Mouse (Mus musculus) gastrocnemius, postnatal 10 days (tissue): Measurements from ENCODE around the gene Bend6. TPM values are rescaled to one million over a fixed set of nuclear protein-coding genes. Genes with fewer than 3 reads are reported as not detected.
"Not testable (repeated sequence)": the region's sequence is repeated elsewhere in the genome, so short reads cannot be mapped to it uniquely, and the experiment has no call there.

Experiments used
- DNase-seq: peaks from one replicate; pipeline ENCODE4 v3.0.0; 2021; ENCODE audit warnings: mixed read lengths
- total RNA-seq, 2 experiments: library from RNA; stranded (reverse); gene quantifications; 2 replicates each; pipeline ENCODE4 v1.2.3; 2021

The Bend6 gene
- total RNA-seq, 2 experiments from 2014 or later = 0.68 to 1.2 TPM

DNA sequence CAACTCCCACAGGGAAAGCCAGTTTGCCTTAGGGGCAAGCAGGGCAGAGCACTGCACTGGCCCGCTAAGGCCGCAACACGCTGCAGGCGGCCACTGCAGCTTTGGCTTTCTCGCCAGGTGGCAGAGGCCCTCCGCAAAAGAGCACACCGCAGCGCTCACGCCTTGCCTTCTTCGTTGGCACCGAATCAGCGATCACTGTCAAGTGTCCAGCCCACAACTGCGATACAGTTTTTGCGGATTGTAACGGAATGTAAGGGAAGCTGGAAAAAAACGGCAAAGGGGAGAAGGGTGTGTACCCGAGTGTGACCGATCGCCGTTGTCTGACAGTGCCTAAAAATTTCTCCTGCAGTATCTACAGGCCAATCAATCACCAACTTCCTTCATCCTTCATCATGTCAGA, 689 bp downstream of the Bend6 start:
- no peak for DNase-seq

DNA sequence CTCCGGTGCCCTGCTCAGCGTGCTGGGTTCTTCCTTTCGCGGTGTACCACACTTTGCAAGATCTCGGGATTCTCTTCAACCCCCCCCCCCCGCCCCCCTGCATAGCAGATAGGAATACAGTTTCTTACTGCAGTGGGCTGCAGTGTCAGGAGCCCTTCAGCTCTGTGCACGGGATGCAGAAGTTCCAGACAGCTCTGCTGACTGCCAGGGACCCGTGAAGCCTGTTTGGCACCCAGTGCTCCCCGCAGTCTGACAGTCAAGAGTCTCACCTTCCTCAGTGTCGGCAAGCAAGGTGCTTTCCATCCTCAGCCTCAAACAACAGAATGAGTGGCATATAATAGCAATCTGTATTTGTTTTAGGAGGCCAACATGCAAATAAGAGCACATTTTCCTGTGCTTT, 1.4 kb downstream of the Bend6 start:
- DNase-seq = no peak

DNA sequence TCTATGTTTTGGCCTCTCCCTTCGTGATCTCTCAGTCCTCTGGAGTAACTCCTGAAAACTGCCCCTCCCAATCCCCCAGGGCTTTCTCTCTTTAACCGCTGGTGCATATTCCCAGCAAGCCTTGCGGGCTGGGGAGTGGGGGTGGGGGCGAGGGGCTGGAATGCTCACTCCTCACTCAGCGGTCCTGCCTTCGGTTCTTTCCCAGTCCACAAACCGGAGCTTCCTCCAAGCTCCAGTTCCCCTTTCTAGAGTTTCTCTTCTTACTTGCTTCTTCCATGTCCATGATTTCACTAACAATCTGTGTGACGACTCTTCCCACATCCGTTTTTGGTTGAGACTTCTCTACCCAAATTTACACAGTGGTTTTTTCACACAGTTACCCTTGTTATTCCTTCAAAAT, 4.0 kb downstream of the Bend6 start:
- no peak for DNase-seq

DNA sequence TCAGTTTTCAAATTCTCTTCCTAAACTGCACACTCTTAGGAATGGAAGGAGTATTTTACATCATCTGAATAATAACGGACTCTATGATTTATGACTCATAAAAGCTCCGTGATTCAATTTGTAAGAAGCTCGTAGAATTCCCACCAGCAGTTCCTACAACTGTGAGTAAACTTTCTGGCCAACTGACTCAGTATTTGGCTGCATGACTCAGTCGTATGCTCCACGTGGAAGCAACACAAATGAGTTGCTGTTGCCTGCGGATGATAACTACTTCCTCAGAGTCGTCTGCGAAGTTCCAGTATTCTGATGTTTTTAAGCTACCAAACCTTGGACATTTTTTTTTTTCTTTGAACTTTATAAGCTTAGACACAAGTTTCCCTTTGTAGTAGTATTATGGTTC, 7.4 kb downstream of the Bend6 start:
- DNase-seq = no peak

DNA sequence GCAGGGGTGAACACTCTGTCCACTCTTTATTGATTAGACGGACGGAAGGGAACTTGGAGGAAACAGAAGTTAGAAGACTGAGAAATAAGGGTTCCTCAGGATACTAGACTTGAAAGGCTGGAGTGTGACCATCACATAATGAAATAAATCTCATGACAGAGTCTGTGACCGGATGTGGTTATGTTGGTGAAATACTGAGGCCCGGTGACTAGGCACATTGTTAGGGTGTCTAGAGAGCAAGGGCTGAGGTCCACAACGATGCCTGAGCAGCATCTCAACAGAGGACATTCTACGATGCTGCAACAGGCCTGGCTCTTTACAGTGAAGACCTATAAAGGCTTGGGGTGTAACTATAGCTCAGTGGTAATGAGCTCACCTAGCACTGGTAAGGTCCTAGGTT, 9.2 kb downstream of the Bend6 start:
- no peak for DNase-seq

DNA sequence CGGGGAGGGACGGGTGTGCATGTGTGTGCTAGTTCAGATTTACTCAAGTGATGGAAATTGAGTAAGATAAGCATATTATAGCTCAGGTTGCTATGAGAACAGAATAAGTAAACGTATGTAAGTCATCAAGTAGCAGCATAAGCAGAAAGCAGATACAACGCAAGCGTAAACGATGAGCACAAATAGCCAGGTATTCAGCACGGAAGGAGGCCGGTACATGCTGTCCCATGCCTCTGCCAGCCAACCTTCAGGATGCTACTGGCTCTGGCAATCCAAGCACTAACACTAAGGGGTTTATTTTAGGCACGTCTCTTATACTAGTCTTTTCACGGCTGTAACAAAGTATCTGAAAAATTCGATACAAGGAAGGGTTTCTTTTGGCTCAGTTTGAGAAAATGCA, 10.2 kb downstream of the Bend6 start:
- DNase-seq = no peak

DNA sequence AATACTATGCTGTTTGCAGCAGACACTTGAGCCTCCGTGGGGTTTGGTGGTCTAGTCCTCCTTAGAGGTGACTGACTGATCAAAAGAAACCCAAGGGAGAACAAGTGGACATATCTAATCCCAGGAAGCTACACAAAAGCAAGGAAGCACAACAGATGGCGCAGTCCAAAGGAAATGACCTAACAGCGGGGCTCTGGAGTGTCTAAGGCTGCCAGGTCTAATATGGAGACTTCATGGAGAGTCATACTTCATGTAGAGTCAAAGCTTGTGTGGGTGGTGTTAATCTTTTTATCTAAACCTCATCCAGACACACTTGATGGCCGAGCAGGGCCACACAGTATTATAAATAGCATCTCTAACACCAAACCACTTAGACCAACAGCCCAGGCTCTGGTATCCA, 10.9 kb downstream of the Bend6 start:
- DNase-seq = no peak

DNA sequence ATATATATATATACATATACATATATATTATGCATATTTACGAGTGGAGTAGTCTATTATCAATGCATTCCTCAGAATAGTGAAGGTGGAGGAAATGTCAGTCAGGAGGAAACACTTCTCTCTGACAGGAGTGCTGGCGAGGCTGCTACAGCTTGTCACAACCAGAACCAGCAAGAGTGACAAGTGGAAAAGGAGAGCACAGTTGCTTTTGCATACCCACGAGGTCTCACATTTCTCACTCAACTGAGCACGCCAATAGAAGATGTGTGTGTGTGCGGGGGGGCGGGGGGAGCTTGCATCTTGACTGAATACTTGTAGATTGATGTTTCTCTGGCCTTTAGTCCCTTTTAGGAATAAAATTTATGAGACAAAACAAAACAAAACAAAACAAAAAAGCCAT, 11.5 kb downstream of the Bend6 start:
- no peak for DNase-seq

DNA sequence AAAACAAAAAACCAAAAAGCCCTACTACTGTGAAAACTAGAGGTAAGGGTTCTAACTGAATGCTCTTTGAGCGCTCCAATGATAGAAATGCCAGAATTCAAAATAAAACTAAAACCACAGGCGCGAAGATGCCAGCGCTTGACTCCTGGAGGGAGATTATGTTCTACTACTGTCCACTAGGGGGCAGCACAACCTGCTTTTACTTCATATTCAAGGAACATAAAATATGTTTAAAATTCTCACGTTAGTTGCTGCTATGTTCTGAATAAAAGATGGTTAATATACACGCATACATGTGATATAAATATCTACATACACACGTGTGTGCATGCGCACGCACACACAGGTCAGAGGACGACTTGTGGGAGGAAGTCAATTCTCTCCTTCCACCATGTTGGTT, 14.8 kb downstream of the Bend6 start:
- peak; percentile 67 for DNase-seq

DNA sequence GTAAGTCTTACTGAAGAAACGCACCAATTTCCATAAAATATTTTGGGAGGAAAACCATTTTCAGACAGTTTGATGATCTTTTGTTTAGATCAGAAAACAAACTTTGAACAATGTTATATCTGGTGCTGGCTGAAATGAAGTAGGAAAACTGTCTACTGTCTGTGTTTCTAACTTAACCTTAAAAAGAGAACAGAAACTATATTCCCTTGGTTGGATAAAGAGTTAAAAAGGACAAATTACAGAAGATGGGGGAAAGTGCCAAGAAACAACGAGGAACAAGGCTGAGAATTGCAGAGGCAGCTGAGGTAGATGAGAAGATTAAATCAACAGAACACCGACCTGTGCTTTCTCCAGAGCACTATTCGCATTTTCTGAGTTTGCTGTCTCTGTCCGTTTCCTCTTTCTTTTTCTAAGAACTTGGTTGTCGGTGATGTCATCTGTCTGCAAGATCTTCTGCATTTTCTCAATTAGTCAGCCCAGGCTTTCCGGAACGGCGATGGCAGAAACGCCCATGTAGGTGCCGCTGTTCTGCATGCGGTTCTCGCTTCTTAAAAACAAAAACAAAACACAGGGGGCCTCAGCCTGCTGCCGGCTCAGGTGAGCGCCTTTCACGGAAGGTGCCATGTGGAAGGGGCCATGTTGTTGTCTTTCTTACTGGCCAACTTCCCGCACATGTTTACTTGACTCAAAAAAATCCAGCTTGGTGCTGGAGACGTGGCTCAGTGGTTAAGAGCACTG, 24.3 kb downstream of the Bend6 start:
- DNase-seq = peak; percentile 7

DNA sequence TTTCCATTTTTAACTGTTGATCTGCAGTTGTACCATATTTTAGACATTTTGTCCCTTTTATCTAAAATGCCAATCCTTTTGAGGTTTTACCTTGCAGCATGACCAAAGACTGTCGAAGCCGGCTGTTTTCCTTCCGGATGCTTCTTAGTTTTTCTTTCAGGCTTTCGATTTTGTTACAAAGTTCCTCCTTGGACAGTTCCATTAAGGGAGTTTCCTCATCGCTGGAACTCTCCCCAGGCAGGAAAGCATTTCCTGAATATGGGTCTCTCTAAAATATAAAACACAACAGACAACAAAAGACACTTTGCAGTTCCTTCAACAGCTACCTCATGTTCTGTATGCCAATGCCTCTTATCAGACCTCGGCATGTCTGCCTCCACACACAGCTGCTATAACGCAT, 29.4 kb downstream of the Bend6 start:
- DNase-seq = no peak

DNA sequence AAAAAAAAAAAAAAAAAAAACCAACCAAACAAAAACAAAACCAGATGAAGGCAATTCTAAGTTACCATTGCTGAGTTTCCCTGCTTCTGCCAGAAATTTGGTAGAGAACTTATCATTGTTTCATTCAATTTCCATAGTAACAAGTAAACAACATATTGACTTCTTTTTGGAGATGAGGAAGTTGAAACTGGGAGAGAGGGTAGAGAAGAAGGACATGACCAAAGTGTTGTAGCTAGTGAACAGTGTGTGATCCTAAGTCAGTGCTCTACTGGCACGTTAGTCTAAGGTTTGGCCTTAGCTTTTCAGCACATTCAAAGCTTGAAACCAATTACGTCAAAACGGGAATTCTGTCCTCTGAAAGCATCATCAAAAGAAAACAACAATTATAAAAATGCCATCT, 31.2 kb downstream of the Bend6 start:
- no peak for DNase-seq

DNA sequence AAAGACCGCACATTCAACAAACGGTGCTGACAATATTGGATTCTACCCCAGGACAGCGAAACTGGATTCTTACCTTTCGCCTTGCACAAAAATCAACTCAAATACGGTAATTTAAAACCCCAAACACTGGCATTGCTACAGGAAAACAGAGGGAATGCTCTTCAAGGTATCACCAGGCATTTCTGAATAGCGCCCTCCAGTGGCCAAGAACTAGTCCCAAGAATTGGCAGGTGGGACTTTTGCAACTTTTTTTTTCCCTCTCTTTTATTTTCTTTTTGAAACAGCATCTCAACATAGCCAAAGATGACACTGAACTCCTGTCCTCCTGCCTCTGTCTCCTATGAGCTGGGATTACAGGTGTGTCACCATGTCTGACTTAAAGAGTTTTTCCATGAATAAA, 31.9 kb downstream of the Bend6 start:
- peak; percentile 9 for DNase-seq

DNA sequence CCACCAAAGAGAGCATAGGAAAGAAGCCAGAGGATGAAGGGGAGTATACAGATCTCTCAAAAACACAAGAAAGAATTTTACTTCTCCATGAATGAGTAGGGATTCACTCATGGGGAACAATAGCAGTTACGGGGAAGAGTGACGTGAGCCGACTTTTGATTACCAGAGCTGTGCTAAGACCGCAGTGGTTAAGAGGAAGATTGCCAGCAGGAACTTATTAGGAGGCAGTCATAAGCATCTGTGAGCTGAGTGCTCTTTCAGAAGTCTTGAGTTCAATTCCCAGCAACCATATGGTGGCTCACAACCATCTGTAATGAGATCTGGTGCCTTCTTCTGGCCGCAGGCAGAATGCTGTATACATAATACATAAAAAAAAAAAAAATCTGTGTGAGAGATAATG, 34.1 kb downstream of the Bend6 start:
- no peak for DNase-seq

DNA sequence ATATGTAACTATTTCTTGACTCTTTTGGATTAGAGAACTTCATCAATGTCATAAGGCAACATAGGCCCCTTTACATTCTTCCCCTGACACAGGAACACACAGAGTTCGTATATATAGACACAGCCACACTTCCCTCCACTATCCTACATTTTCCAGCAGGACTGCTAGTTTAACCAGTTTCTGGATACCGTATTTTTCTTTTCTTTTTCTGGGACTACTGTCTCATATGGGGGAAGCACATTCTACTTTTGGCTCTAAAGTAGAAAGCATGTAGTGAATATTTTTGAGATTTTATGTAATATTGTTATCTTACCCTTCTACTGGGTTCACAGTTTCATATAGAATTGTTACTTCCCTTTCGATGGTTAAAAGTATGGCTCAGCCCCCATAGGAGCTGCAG, 38.2 kb downstream of the Bend6 start:
- DNase-seq = no peak

DNA sequence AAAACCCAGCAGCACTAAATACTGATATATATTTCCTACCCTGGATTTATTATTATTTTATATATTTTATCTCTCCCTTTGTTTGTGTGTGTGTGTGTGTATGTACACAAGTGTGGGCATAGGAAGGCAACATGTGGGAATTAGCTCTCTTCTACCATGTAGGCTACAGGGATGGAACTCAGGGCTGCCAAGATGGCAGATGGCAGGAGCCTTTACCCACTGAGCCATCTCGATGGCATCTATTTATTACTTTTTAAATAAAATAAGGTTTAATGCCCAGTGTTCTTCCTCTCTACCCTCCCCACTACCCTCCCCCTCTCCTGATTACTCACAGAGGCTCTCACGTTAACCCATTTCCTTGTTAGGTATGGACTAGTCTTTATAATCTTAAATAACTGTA, 38.6 kb downstream of the Bend6 start:
- DNase-seq = no peak

DNA sequence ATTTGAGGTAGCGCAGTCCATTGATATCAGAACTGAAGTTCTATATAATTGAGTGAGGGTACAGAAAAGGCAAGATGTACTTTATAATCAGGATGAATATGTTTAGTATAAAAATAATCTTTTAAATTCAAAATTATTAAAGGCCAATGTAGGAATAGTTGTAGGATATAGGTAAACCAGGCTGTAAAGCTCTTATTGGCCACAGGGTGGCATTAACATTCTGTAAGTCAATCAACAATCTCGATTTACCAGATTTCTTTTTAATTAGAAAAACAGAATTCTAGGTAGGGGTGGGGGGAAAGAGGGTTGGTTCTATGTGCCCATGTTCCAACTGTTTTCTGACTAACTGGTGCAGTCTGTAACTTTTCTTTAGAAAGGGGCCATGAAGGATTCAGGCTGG, 60.8 kb downstream of the Bend6 start:
- no peak for DNase-seq

DNA sequence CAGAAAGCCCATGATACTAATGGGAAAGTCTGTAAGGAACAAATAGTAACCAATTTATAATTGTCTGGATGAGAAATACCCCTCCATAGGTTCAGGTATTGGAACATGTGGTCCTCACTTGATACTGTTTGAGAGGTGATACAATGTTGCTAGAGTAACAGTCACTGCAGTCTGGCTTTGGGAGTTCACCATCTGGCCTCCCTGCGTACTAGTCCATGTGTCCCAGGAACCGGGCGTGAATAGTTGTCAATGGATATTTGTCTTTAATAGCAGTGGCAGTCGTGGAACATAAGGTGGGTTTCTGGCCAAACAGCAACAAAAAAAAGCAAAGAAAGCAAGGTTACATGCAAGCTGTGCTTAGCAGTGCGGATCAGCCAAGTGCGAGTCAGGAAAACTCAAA, 63.8 kb downstream of the Bend6 start:
- DNase-seq = no peak

DNA sequence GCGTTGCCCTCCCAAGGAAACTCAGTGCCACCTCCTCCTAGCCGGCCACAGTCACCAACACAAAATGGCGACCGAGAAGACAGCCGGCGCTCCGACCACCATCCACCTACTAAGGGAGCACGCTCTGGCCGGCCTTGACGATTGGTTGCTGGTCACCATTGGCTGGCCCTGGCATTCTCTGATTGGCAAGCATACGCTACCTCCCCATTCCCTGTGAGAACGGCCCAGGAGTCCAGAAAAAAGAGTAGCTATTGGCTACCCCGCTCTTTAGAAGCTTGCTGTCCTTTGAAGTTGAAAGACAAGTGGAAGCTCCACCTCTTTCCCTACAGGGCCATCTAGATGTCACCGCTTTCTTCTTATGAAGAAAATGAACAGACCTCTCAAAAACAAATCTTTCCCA, 68.7 kb downstream of the Bend6 start:
- DNase-seq = not testable (repeated sequence)

DNA sequence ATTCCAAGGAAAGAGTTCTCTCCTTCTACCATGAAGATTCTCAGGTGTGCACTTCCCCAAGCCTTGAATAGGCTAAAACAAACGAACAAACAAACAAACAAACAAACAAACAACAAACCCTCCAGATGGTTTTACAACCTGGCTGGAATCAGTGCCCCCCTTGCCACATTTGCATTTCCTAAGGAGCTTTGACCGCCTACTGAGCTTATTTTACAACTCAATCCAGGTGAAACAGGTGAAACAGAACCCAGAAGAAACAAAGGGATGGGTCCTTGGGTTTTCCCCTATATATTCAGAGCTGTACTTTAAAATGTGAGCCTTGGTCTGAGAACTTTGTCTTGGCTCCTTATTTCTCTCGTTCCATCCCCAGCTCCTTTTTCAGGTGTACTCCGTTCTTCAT, 77.0 kb downstream of the Bend6 start:
- DNase-seq = no peak

DNA sequence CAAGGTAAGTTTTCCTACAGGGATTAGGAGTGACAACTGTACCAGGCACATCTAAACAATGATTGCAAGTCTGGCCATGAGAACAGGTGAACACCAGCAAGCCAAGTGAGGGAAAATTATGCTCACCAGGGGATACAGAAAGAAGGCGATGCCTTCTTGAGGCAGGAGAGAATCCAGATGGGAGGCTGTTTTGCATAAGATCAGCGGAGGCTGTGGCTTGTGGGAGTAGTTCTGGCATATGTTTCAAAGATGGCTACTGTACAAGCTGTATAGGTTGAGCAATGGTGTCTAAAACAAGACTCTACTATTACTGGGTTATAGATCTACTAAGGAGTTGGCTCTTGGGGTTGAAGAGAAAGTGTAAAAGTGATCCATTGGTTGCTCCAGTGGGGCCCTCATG, 89.7 kb downstream of the Bend6 start:
- no peak for DNase-seq

DNA sequence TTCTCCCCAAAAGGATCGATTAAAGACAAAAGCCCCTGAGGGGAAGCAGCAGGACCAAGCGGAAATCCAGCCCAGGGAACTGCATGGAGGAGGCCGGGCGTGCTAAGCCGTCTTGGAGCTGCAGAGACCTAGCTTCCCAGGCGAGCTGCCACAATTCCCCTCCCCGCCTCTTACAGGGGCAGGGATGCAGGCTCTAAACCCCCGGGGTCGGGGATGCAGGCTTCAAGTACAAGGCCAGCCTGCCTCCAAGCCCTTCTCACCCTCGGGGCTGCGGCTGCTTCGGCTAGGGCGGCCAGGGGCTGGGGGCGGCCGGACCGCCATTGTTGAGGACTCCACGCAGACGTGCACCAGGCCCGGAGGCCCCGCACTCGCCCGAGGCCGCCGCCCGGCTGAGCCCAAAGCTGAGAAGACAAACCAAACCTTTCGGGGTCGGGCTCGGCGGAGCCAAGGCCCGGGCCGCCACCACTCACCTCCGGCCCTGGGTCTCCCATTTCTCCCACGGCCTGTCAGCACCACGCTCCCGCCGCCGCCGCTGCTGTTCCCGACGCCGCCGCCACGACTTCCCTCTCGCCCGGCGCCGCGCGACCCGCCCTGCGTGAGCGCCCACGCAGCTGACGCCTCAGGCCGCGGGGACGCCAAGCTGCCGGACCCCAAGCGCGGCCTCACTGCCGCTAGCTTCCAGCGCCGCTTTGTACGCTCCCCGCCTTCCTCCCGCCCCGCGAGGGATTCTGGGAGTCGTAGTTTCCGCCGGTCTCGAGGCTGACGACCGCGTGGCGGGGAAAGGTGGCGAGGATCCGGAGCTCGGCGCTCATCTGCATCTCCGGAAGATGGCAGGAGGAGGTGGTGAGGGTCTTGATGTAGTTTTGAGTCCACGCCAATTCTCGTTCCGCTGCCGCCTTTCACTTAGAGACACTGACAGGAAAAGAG, 93.5 kb downstream of the Bend6 start, which contains the start of gene Zfp451:
Gene Zfp451, minus strand, starts transcription at position 728 of the 927 bp plus-strand sequence.
- peak; percentile 92 for DNase-seq

DNA sequence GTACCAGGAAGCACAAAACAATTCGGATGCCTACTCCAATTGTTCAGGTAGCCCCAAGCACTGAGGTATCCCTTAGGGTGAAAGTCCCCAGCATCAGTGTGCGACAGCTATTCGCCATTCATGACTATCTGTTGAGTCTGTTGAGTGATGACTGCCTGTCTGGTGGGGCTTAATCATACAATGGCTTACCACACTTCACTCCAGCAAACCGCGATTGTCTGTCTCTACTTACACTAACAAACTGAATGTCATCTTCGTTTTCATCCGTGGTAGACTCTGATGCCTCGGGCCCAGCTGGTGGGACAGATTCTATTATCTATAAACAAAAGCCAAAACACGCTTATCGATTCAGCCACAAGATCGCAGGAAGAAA, 94.1 kb downstream of the Bend6 start:
- DNase-seq = no peak

DNA sequence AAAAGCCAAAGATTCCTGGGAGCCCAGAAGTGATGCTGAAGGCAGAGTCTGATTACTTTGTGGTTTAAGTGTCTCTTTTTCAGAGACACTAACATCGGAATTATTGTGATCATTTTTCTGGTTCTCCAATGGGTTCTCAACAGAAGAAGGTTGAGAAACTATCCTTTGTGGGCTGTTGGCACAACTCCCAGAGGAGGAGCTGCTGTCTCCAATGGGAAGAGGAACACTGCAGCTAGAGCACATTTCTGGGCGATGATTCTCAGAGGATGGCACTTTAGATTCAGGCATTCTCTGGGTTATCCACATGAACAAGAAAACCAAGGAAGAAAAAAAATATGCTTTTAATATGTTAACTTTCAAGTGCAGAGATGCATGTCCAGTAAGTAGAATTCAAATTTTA, 104.3 kb downstream of the Bend6 start:
- DNase-seq = no peak
